Mouse (Mus musculus) MEL (cell line): Measurements from ENCODE around the gene Col6a5. TPM values are rescaled to one million over a fixed set of nuclear protein-coding genes. Genes with fewer than 3 reads are reported as not detected.

ENCODE experiments used
- DNase-seq: peaks from one replicate; pipeline ENCODE4 v3.0.0; 2011; ENCODE audit warnings: low read depth, low spot score
- H3K27ac ChIP-seq: 2 replicates; pipeline ENCODE4 v1.5.1; 2012; ENCODE audit warnings: low read depth, mild to moderate bottlenecking, control low read depth, low read length, moderate library complexity; ENCODE audit not compliant: control insufficient read depth
- H3K27me3 ChIP-seq, 2 experiments: fragments of 150-350 bp in 1 of 2; sonication (generic) in 1 of 2; 2 replicates each; pipeline ENCODE4 v1.6.1; 2012; ENCODE audit warnings: low read length in 2 of 2, mild to moderate bottlenecking in 2 of 2, improper control_type of control experiment in 1 of 2, moderate library complexity in 1 of 2; ENCODE audit not compliant: insufficient read depth in 2 of 2, control insufficient read depth in 1 of 2
- H3K36me3 ChIP-seq, 2 experiments: 2 replicates each; pipeline ENCODE4 v1.6.1; 2012 to 2014; ENCODE audit warnings: low read length in 2 of 2, improper control_type of control experiment in 1 of 2, inconsistent platforms in 1 of 2, mild to moderate bottlenecking in 1 of 2; ENCODE audit not compliant: insufficient read depth in 2 of 2, control insufficient read depth in 1 of 2
- H3K4me1 ChIP-seq, 2 experiments: fragments of 150-350 bp in 1 of 2; sonication (generic) in 1 of 2; 2 replicates each; pipeline ENCODE4 v1.6.1; 2012; ENCODE audit warnings: low read length in 2 of 2, improper control_type of control experiment in 1 of 2, mild to moderate bottlenecking in 1 of 2; ENCODE audit not compliant: insufficient read depth in 2 of 2, control insufficient read depth in 1 of 2
- H3K4me3 ChIP-seq, 2 experiments: fragments of 150-350 bp in 1 of 2; sonication (generic) in 1 of 2; 2 replicates each; pipeline ENCODE4 v1.5.1; 2012; ENCODE audit warnings: low read depth in 2 of 2, low read length in 2 of 2, mild to moderate bottlenecking in 2 of 2, moderate library complexity in 2 of 2, control low read depth in 1 of 2, improper control_type of control experiment in 1 of 2; ENCODE audit not compliant: control insufficient read depth in 1 of 2, insufficient read depth in 1 of 2
- H3K79me2 ChIP-seq: 2 replicates; pipeline ENCODE4 v1.6.1; 2012; ENCODE audit warnings: mild to moderate bottlenecking, low read length, moderate library complexity; ENCODE audit not compliant: control insufficient read depth, poor library complexity, insufficient read depth
- H3K9ac ChIP-seq: 2 replicates; pipeline ENCODE4 v1.6.1; 2012; ENCODE audit warnings: low read depth, mild to moderate bottlenecking, control low read depth, low read length, moderate library complexity; ENCODE audit not compliant: control insufficient read depth, poor library complexity, severe bottlenecking
- H3K9me3 ChIP-seq: fragments of 150-350 bp; sonication (generic); replicated peaks from 2 replicates; pipeline ENCODE4 v1.6.1; 2012; ENCODE audit warnings: mild to moderate bottlenecking, low read length, improper control_type of control experiment, moderate library complexity; ENCODE audit not compliant: insufficient read depth
- CHD2 ChIP-seq: IDR thresholded peaks from 2 replicates; pipeline ENCODE4 v1.6.1; 2011; ENCODE audit warnings: low read length, improper control_type of control experiment
- CTCF ChIP-seq, 3 experiments: IDR thresholded peaks in 2 of 3; conservative IDR thresholded peaks in 1 of 3; 2 replicates each; pipeline ENCODE4 v1.5.1; 2011 to 2012; ENCODE audit warnings: low read length in 3 of 3, low read depth in 2 of 3, mild to moderate bottlenecking in 2 of 3, improper control_type of control experiment in 1 of 3, inconsistent platforms in 1 of 3, mixed read lengths in 1 of 3, moderate library complexity in 1 of 3; ENCODE audit not compliant: control insufficient read depth in 1 of 3, insufficient read depth in 1 of 3, poor library complexity in 1 of 3, severe bottlenecking in 1 of 3
- E2F4 ChIP-seq: IDR thresholded peaks from 2 replicates; pipeline ENCODE4 v1.6.1; 2011; ENCODE audit warnings: low read depth, low read length, improper control_type of control experiment, borderline replicate concordance
- EP300 ChIP-seq, 2 experiments: IDR thresholded peaks; 2 replicates each; pipeline ENCODE4 v1.6.1; 2011; ENCODE audit warnings: improper control_type of control experiment in 2 of 2, low read length in 2 of 2, low read depth in 1 of 2, mild to moderate bottlenecking in 1 of 2
- ETS1 ChIP-seq: IDR thresholded peaks from 2 replicates; pipeline ENCODE4 v1.6.1; 2012; ENCODE audit warnings: low read depth, mild to moderate bottlenecking, inconsistent platforms, low read length, improper control_type of control experiment, moderate library complexity
- GABPA ChIP-seq: IDR thresholded peaks from 2 replicates; pipeline ENCODE4 v1.6.1; 2012; ENCODE audit warnings: low read depth, mild to moderate bottlenecking, inconsistent platforms, low read length, improper control_type of control experiment, moderate library complexity
- KAT2A ChIP-seq: conservative IDR thresholded peaks from 2 replicates; pipeline ENCODE4 v1.6.1; 2012; ENCODE audit warnings: low read depth, low read length, improper control_type of control experiment, inconsistent platforms
- MAFK ChIP-seq: IDR thresholded peaks from 2 replicates; pipeline ENCODE4 v1.6.1; 2011; ENCODE audit warnings: low read depth, mild to moderate bottlenecking, low read length, improper control_type of control experiment, borderline replicate concordance
- MXI1 ChIP-seq: IDR thresholded peaks from 2 replicates; pipeline ENCODE4 v1.6.1; 2011; ENCODE audit warnings: mild to moderate bottlenecking, low read depth, low read length, improper control_type of control experiment
- MYB ChIP-seq: IDR thresholded peaks from 2 replicates; pipeline ENCODE4 v1.6.1; 2011; ENCODE audit warnings: mild to moderate bottlenecking, low read depth, low read length, improper control_type of control experiment
- NRF1 ChIP-seq: IDR thresholded peaks from 2 replicates; pipeline ENCODE4 v1.6.1; 2014; ENCODE audit warnings: low read depth, mild to moderate bottlenecking, inconsistent platforms, low read length, improper control_type of control experiment, moderate library complexity; ENCODE audit not compliant: poor library complexity, insufficient read depth, severe bottlenecking
- POLR2AphosphoS2 ChIP-seq: IDR thresholded peaks from 2 replicates; pipeline ENCODE4 v1.6.1; 2011; ENCODE audit warnings: low read length, improper control_type of control experiment
- RAD21 ChIP-seq: IDR thresholded peaks from 2 replicates; pipeline ENCODE4 v1.6.1; 2011; ENCODE audit warnings: mild to moderate bottlenecking, low read depth, low read length, improper control_type of control experiment
- TBP ChIP-seq: IDR thresholded peaks from 2 replicates; pipeline ENCODE4 v1.8.0; 2011; ENCODE audit warnings: low read depth, low read length, improper control_type of control experiment
- TCF12 ChIP-seq: IDR thresholded peaks from 2 replicates; pipeline ENCODE4 v1.6.1; 2014; ENCODE audit warnings: low read depth, mild to moderate bottlenecking, inconsistent platforms, low read length, improper control_type of control experiment, moderate library complexity
- USF1 ChIP-seq: IDR thresholded peaks from 2 replicates; pipeline ENCODE4 v1.6.1; 2014; ENCODE audit warnings: low read depth, mild to moderate bottlenecking, inconsistent platforms, low read length, improper control_type of control experiment, moderate library complexity
- USF2 ChIP-seq, 2 experiments: IDR thresholded peaks; 2 replicates each; pipeline ENCODE4 v1.6.1; 2011 to 2012; ENCODE audit warnings: improper control_type of control experiment in 2 of 2, low read length in 2 of 2, borderline replicate concordance in 1 of 2, inconsistent platforms in 1 of 2, low read depth in 1 of 2, mild to moderate bottlenecking in 1 of 2; ENCODE audit not compliant: insufficient read depth in 1 of 2
- ZC3H11A ChIP-seq: IDR thresholded peaks from 2 replicates; pipeline ENCODE4 v1.6.1; 2012; ENCODE audit warnings: low read depth, mild to moderate bottlenecking, inconsistent platforms, low read length, improper control_type of control experiment
- ZNF384 ChIP-seq: IDR thresholded peaks from 2 replicates; pipeline ENCODE4 v1.6.1; 2012; ENCODE audit warnings: low read depth, mild to moderate bottlenecking, inconsistent platforms, low read length, improper control_type of control experiment
- polyA plus RNA-seq, 2 experiments: library from polyadenylated mRNA; stranded (reverse) in 1 of 2; unstranded in 1 of 2; fragments of >175 nt in 1 of 2; fragments of >200 nt in 1 of 2; gene quantifications; 2 replicates each; pipeline versions ENCODE4 v1.2.1 to v1.2.4; 2012; ENCODE audit warnings: low replicate concordance in 2 of 2, low read depth in 1 of 2; ENCODE audit not compliant: insufficient read length in 2 of 2, insufficient read depth in 1 of 2, missing spikeins in 1 of 2
- total RNA-seq: library from RNA; depleted of rRNA; stranded (reverse); fragments of 300-350 nt; gene quantifications from 2 replicates; pipeline ENCODE4 v1.2.3, GENCODE M21; 2012

Gene Col6a5
- total and polyA plus RNA-seq, 3 experiments = not detected

GRCm38 (mm10) chr9:105971351-105971894, 11.0 kb upstream of the Col6a5 start:
- H3K9ac ChIP-seq = no peak overlapping the region
- H3K27ac ChIP-seq = no peak overlapping the region
- no peaks in the 10 kb centered on the region for H3K4me1 ChIP-seq
- H3K27me3 ChIP-seq = no peaks in the 10 kb centered on the region
- no peak for TF ChIP-seq GABPA
- no peak for TF ChIP-seq NRF1
- TF ChIP-seq RAD21 = no peak
- no peak for TF ChIP-seq MAFK
- no peak for TF ChIP-seq KAT2A
- no peak for TF ChIP-seq TCF12
- H3K79me2 ChIP-seq = no peaks in the 10 kb centered on the region
- H3K36me3 ChIP-seq = no peaks in the 10 kb centered on the region
- H3K4me3 ChIP-seq = no peak overlapping the region
- no peak for DNase-seq
- no peaks in the 10 kb centered on the region for H3K9me3 ChIP-seq

DNA sequence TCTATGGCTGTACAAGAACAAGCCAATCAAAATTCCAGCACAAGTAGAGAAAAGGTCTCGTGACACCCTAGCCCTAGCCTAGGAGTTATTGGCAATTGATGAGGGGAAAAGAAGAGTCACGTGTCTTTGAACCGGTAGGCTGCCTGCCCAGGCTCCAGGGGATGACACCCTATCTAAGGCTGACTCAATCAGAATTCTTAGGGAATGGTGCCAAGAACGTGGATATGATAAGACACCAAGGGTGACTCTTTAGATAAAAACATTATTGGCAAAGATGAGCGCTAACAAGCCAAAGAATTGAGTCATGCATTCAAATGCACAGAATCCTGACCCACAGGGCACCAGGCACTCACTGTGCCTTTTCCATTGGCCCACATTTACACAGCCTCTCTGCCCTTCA, 10.5 kb upstream of the Col6a5 start:
- H3K9me3 ChIP-seq = no peaks in the 10 kb centered on the region
- H3K9ac ChIP-seq = no peak overlapping the region
- no peak overlapping the region for H3K4me3 ChIP-seq
- no peaks in the 10 kb centered on the region for H3K36me3 ChIP-seq
- no peaks in the 10 kb centered on the region for H3K79me2 ChIP-seq
- H3K4me1 ChIP-seq = no peaks in the 10 kb centered on the region
- TF ChIP-seq EP300 (IDR thresholded peaks at IDR 0.05; ENCODE audit: low read depth in 1 of 2, low read length in 2 of 2) (no peak), MXI1 (no peak), CHD2 (no peak), ZC3H11A (no peak), USF2 (IDR thresholded peaks at IDR 0.05; ENCODE audit: borderline replicate concordance in 1 of 2, insufficient read depth in 1 of 2, low read depth in 1 of 2, low read length in 2 of 2) (no peak), ZNF384 (no peak), ETS1 (no peak), USF1 (no peak), CTCF (IDR thresholded peaks at IDR 0.05 in 2 of 3, conservative IDR thresholded peaks at IDR 0.05 in 1 of 3; ENCODE audit: control insufficient read depth in 1 of 3, insufficient read depth in 1 of 3, low read depth in 2 of 3, low read length in 3 of 3, poor library complexity in 1 of 3, severe bottlenecking in 1 of 3) (no peak), GABPA (no peak), MYB (no peak), TBP (no peak), POLR2AphosphoS2 (no peak), TCF12 (no peak), E2F4 (no peak)
- TF ChIP-seq, all 39 proteins: peak for 0
- Histone ChIP-seq H3K27ac (no peak overlapping the region), H3K27me3 (no peaks in the 10 kb centered on the region)
- no peak for DNase-seq
